Mouse (Mus musculus) A20 (cell line): ENCODE results near the gene Hsd17b12.

Experiments used
- DNase-seq: peaks from one replicate; pipeline ENCODE4 v3.0.0-alpha.2; 2011; ENCODE audit warnings: low read depth, low spot score

The Hsd17b12 gene

GRCm38 (mm10) chr2:94069482-94069881, 88.3 kb downstream of the Hsd17b12 start:
- DNase-seq, result no peak

- no peak for DNase-seq
Measured at GRCm38 (mm10) chr2:94066540-94067135, 91.1 kb downstream of the Hsd17b12 start.

GRCm38 (mm10) chr2:94066120-94066519, 91.6 kb downstream of the Hsd17b12 start:
- DNase-seq, result no peak

- DNase-seq, result no peak
Measured at GRCm38 (mm10) chr2:94062791-94063190, 95.0 kb downstream of the Hsd17b12 start.

GRCm38 (mm10) chr2:94059459-94059858, 98.3 kb downstream of the Hsd17b12 start:
- DNase-seq, result no peak

- DNase-seq, result peak; percentile 52
Measured at GRCm38 (mm10) chr2:94054813-94055212, 103.0 kb downstream of the Hsd17b12 start.

- DNase-seq, result no peak
Measured at GRCm38 (mm10) chr2:94051952-94052351, 105.8 kb downstream of the Hsd17b12 start.

- DNase-seq, result no peak
Measured at GRCm38 (mm10) chr2:94050901-94051300, 106.9 kb downstream of the Hsd17b12 start.

GRCm38 (mm10) chr2:94049471-94050176, 108.1 kb downstream of the Hsd17b12 start:
- no peak for DNase-seq

- no peak for DNase-seq
Measured at GRCm38 (mm10) chr2:94048733-94049470, 108.9 kb downstream of the Hsd17b12 start.

GRCm38 (mm10) chr2:94048271-94048670, 109.5 kb downstream of the Hsd17b12 start:
- DNase-seq, result no peak

GRCm38 (mm10) chr2:94045411-94046090, 112.2 kb downstream of the Hsd17b12 start:
- no peak for DNase-seq

GRCm38 (mm10) chr2:94044174-94044573, 113.6 kb downstream of the Hsd17b12 start:
- DNase-seq, result no peak

- DNase-seq, result no peak
Measured at GRCm38 (mm10) chr2:94043662-94044061, 114.1 kb downstream of the Hsd17b12 start.

GRCm38 (mm10) chr2:94042461-94042860, 115.3 kb downstream of the Hsd17b12 start:
- no peak for DNase-seq

- DNase-seq, result no peak
Measured at GRCm38 (mm10) chr2:94040391-94041125, 117.2 kb downstream of the Hsd17b12 start.

GRCm38 (mm10) chr2:94035428-94036331, 122.1 kb downstream of the Hsd17b12 start:
- peak; percentile 58 for DNase-seq

- no peak for DNase-seq
Measured at GRCm38 (mm10) chr2:94030602-94031001, 127.2 kb downstream of the Hsd17b12 start.

- DNase-seq, result no peak
Measured at GRCm38 (mm10) chr2:94024637-94025036, 133.1 kb downstream of the Hsd17b12 start.
